Mouse (Mus musculus) embryonic facial prominence, embryonic 15.5 days (tissue): ENCODE results near the gene Gm48551. TPM values are rescaled to one million over a fixed set of nuclear protein-coding genes. Genes with fewer than 3 reads are reported as not detected.

ENCODE experiments used
- ATAC-seq: fragments of 200-750 bp; cut with Nextera tagmentation; 2 replicates; pipeline ENCODE4 v1.8.0; 2017; ENCODE audit warnings: low read depth, moderate TSS enrichment; ENCODE audit not compliant: insufficient number of reproducible peaks, low FRiP score, low TSS enrichment
- H3K27ac ChIP-seq: fragments of 300-500 bp; sonication (generic); replicated peaks from 2 replicates; pipeline ENCODE4 v1.5.1; 2015; ENCODE audit warnings: mild to moderate bottlenecking, inconsistent platforms
- H3K27me3 ChIP-seq: fragments of 300-500 bp; sonication (generic); 2 replicates; pipeline ENCODE4 v1.6.1; 2015; ENCODE audit warnings: inconsistent platforms
- H3K36me3 ChIP-seq: fragments of 300-500 bp; sonication (generic); 2 replicates; pipeline ENCODE4 v1.6.1; 2015; ENCODE audit warnings: mild to moderate bottlenecking, inconsistent platforms
- H3K4me1 ChIP-seq: fragments of 300-500 bp; sonication (generic); 2 replicates; pipeline ENCODE4 v1.6.1; 2015; ENCODE audit warnings: inconsistent platforms
- H3K4me2 ChIP-seq: fragments of 300-500 bp; sonication (generic); replicated peaks from 2 replicates; pipeline ENCODE4 v1.6.1; 2015; ENCODE audit warnings: mild to moderate bottlenecking, inconsistent platforms
- H3K4me3 ChIP-seq: fragments of 300-500 bp; sonication (generic); replicated peaks from 2 replicates; pipeline ENCODE4 v1.5.1; 2015; ENCODE audit warnings: mild to moderate bottlenecking, inconsistent platforms
- H3K9ac ChIP-seq: fragments of 300-500 bp; sonication (generic); 2 replicates; pipeline ENCODE4 v1.6.1; 2015; ENCODE audit warnings: inconsistent platforms
- H3K9me3 ChIP-seq: fragments of 300-500 bp; sonication (generic); replicated peaks from 2 replicates; pipeline ENCODE4 v1.6.1; 2016; ENCODE audit warnings: inconsistent platforms
- WGBS: fragments of 180-500 bp; shearing (Covaris S2); methylation state at CpG from one replicate; pipeline ENCODE4 v1.1.7; 2015; 5-methylcytosine and 5-hydroxymethylcytosine counted together
- polyA plus RNA-seq: library from polyadenylated mRNA; unstranded; fragments of >200 nt; fragmentation: Nextera tagmentation; extraction: Ambion mirVana; gene quantifications from 2 replicates; pipeline ENCODE4 v1.2.1, GENCODE M21; 2015

Gene Gm48551
- polyA plus RNA-seq, 1 experiment from 2014 or later = 3.1 TPM

DNA sequence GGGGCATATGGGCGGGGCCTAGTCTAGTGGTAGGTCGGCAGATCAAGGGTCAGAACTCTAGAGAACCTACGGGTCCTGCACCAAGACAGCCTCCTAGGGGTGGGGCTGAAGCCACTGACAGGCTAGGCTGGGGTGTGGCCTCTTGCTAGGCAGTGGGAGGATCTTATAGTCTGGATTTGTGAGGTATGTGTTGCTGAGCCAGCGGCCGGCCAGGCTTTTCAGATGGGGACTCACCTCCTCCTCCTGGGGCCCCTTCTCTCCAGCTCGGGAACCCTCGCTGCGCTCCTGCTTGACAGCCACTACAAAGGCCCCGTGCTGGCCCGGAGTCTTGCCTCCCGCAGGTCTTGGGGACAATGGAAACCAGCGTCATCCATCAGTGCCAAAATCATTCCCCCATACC is 35.1 kb upstream of the Gm48551 start:
- peak overlapping the region; percentile 64 for H3K4me3 ChIP-seq
- H3K27ac ChIP-seq = peak overlapping the region; percentile 67
- H3K4me2 ChIP-seq = peak overlapping the region; percentile 86
- peaks cover 43% of the 10 kb centered on the region for H3K4me1 ChIP-seq
- peaks cover 13% of the 10 kb centered on the region for H3K36me3 ChIP-seq
- H3K27me3 ChIP-seq = peaks cover 8% of the 10 kb centered on the region
- H3K9ac ChIP-seq = 0 out of 2 replicates have a peak overlapping the region, but pooled peaks have one; percentile 59
- 3% methylated on average over 12 of the region's 12 CpGs for WGBS
- no peaks in the 10 kb centered on the region for H3K9me3 ChIP-seq
- no peak for ATAC-seq

GRCm38 (mm10) chr10:81349961-81350350 is 34.3 kb upstream of the Gm48551 start:
- peak overlapping the region; percentile 59 for H3K9ac ChIP-seq
- H3K27ac ChIP-seq = peak overlapping the region; percentile 67
- H3K9me3 ChIP-seq = no peaks in the 10 kb centered on the region
- H3K4me3 ChIP-seq = peak overlapping the region; percentile 64
- H3K4me1 ChIP-seq = peaks cover 51% of the 10 kb centered on the region
- WGBS = 1% methylated on average over 29 of the region's 29 CpGs
- H3K27me3 ChIP-seq = peaks cover under 1% of the 10 kb centered on the region
- no peak for ATAC-seq
- peak overlapping the region; percentile 86 for H3K4me2 ChIP-seq
- peaks cover 13% of the 10 kb centered on the region for H3K36me3 ChIP-seq

DNA sequence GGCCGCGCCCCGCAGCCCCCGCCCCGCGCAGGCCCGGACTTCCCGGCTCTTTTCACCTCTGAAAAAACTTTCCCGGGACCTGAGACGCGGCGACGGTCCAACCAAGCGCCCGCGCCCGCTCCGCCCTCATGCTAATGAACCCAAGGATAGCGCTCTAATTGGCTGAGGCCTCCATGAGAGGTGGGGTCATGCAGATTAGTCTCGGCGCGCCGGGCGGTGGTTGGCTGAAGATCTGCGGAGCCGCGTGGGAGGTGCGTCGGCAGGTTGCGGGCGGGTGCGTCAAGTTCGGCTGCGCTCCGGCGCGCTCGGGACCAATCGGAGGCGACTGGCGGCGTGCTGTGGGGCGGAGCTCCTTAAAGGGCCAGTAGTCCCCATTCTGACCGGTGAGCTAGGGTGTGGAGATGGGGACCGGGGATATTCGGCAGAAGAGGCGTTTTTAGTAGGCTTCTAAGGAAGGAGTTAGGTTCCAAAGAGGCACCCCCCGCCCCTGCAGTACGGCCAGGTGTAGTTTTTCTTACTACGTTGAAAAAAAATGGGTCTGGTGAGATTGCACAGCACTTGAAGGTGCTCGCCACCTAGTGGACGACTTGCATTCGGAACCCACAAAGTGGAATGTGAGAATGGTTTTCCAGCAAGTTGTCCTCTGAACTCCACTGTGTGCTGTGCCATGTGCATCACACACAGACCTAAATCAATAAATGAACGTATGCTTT is 33.8 kb upstream of the Gm48551 start, which contains the start of gene Hmg20b:
TSS of gene Hmg20b (minus strand) at position 130 of the 713 bp plus-strand sequence.
- Histone ChIP-seq H3K36me3 (peaks cover 13% of the 10 kb centered on the region), H3K9ac (peak within 1 kb of the TSS; percentile 59), H3K4me3 (peak within 1 kb of the TSS; percentile 64), H3K4me2 (peak within 1 kb of the TSS; percentile 86), H3K27me3 (no peaks in the 10 kb centered on the region), H3K9me3 (no peaks in the 10 kb centered on the region), H3K27ac (peak within 1 kb of the TSS; percentile 78), H3K4me1 (peaks cover 53% of the 10 kb centered on the region)
- WGBS = under 1% methylated on average over 54 of the region's 54 CpGs
- peak; percentile 96 for ATAC-seq

GRCm38 (mm10) chr10:81351678-81352291 is 32.5 kb upstream of the Gm48551 start:
- Histone ChIP-seq H3K36me3 (peaks cover 8% of the 10 kb centered on the region), H3K27me3 (no peaks in the 10 kb centered on the region), H3K4me1 (peaks cover 52% of the 10 kb centered on the region), H3K27ac (no peak overlapping the region), H3K9ac (no peak overlapping the region), H3K4me2 (no peak overlapping the region), H3K4me3 (no peak overlapping the region), H3K9me3 (no peaks in the 10 kb centered on the region)
- 23% methylated on average over 9 of the region's 9 CpGs for WGBS
- no peak for ATAC-seq

DNA sequence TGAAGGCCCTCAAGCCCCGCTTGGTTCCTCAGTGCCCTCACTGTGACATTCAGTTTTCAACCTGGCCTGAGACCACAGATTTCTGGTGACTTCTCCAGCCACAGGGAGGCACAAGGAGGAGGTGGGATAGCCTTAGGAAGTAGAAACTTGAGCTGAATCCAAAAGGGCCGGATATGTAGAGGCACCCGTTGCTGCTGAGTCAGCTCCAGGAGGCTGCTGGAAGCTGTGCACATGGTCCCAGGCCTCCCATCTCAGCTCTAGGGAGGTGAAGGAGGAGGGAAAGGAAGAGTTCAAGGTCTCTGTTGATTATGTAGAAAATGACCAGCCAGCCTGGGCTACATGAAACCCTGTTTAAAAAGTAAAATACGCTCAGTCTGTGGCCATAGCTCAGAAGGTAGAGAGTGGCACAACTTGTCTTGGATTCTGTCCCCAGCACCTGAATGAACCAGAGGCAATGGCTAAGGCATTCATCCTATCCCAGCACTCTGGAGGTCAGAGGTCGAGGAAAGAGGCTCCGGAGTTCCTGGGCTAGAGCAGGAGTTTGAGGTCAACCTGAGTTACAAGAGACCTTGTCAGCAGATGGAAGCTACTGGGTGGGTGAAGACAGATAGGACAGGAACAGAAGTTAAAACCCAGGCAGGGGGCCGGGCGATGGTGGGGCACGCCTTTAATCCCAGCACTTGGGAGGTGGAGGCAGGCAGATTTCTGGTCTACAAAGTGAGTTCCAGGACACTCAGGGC is 29.4 kb upstream of the Gm48551 start:
- Histone ChIP-seq H3K27ac (no peak overlapping the region), H3K4me1 (peaks cover 46% of the 10 kb centered on the region), H3K9ac (no peak overlapping the region), H3K27me3 (no peaks in the 10 kb centered on the region), H3K9me3 (no peaks in the 10 kb centered on the region), H3K36me3 (no peaks in the 10 kb centered on the region), H3K4me3 (no peak overlapping the region), H3K4me2 (no peak overlapping the region)
- 48% methylated on average over 9 of the region's 9 CpGs for WGBS
- no peak for ATAC-seq

DNA sequence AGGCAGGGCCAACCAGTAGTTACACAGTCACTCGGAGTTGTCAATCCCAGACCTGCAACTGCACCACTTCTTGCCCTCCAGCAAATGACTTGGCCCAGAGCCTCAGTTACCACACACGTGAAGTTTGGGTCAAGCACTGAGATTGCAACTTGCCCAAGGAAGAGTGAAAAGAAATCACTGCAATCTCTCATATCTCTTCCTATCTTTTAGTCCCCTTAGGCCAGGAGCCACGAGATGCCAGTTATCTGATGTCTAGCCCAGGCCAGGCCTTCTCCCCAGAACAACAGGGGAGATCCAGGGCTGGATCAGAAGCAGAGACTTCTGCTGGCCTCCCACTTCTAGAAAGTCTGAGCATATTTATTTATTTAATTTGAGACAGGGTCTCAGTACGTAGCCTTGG is 28.7 kb upstream of the Gm48551 start:
- Histone ChIP-seq H3K36me3 (no peaks in the 10 kb centered on the region), H3K4me2 (no peak overlapping the region), H3K9me3 (no peaks in the 10 kb centered on the region), H3K4me1 (peaks cover 50% of the 10 kb centered on the region), H3K27me3 (no peaks in the 10 kb centered on the region), H3K4me3 (no peak overlapping the region), H3K9ac (no peak overlapping the region), H3K27ac (no peak overlapping the region)
- 69% methylated on average over 4 of the region's 4 CpGs for WGBS
- ATAC-seq = no peak

GRCm38 (mm10) chr10:81356352-81356990 is 27.8 kb upstream of the Gm48551 start:
- Histone ChIP-seq H3K36me3 (peaks cover 4% of the 10 kb centered on the region; the same call in 1 of the 2 replicates), H3K9ac (no peak overlapping the region), H3K4me3 (peak overlapping the region; percentile 85), H3K27me3 (no peaks in the 10 kb centered on the region), H3K27ac (no peak overlapping the region), H3K4me2 (peak overlapping the region; percentile 97; the same call in 1 of the 2 replicates), H3K9me3 (no peaks in the 10 kb centered on the region), H3K4me1 (peaks cover 52% of the 10 kb centered on the region)
- WGBS = 47% methylated on average over 12 of the region's 12 CpGs
- ATAC-seq = no peak

DNA sequence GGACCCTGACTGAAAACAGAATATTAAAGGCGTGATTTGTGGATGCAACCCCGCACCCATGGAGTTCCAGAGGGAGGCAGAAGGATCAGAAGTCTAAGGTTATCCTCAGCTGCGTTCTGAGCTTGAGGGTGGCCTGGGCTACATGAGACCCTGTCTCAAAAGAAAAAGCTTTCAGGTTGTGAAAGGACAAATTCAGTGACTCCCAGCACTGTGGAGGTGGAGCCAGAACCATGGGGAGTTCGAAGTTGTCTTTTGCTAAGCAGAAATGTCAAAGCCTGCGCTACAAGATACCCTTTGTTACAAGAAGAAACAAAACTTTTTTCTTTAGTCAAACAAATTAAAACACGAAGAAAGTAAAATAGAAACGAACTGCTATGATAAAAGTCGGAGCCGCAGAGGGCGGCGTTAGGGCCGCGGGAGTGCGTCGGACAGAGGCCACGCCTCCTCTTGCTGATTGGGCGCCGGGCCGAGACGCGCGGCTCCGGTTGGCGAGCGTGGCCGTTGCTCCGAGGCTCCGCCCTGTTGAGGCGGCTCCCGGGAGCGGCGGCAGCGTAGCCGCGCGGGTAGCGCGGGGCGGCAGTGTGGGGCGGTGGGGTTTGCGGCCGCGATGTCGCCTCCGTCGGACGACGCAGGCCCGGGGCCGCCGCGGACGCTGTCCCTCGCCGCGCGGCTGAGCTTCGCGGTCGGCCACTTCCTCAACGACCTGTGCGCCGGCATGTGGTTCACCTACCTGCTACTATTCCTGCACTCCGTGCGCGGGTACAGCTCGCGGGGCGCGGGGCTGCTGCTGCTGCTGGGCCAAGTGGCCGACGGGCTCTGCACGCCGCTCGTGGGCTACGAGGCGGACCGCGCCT is 27.0 kb upstream of the Gm48551 start, which contains the start of gene Mfsd12:
TSS of gene Mfsd12 (plus strand) at position 501 of the 854 bp plus-strand sequence.
- Histone ChIP-seq H3K27ac (no peak within 1 kb of the TSS), H3K9me3 (no peaks in the 10 kb centered on the region), H3K4me2 (peak within 1 kb of the TSS; percentile 97), H3K27me3 (no peaks in the 10 kb centered on the region), H3K9ac (peak within 1 kb of the TSS; percentile 81), H3K36me3 (peaks cover 4% of the 10 kb centered on the region; the same call in 1 of the 2 replicates), H3K4me1 (peaks cover 47% of the 10 kb centered on the region), H3K4me3 (peak within 1 kb of the TSS; percentile 85)
- ATAC-seq = peak; percentile 82
- 2% methylated on average over 75 of the region's 79 CpGs for WGBS

GRCm38 (mm10) chr10:81358209-81358608 is 26.1 kb upstream of the Gm48551 start:
- ATAC-seq = no peak
- peaks cover 4% of the 10 kb centered on the region; the same call in 1 of the 2 replicates for H3K36me3 ChIP-seq
- 16% methylated on average over 4 of the region's 4 CpGs for WGBS
- H3K4me2 ChIP-seq = peak overlapping the region; percentile 97
- H3K4me1 ChIP-seq = peaks cover 56% of the 10 kb centered on the region
- peak overlapping the region; percentile 85 for H3K4me3 ChIP-seq
- peaks cover 9% of the 10 kb centered on the region for H3K27me3 ChIP-seq
- peak overlapping the region; percentile 81 for H3K9ac ChIP-seq
- no peak overlapping the region for H3K27ac ChIP-seq
- H3K9me3 ChIP-seq = no peaks in the 10 kb centered on the region

DNA sequence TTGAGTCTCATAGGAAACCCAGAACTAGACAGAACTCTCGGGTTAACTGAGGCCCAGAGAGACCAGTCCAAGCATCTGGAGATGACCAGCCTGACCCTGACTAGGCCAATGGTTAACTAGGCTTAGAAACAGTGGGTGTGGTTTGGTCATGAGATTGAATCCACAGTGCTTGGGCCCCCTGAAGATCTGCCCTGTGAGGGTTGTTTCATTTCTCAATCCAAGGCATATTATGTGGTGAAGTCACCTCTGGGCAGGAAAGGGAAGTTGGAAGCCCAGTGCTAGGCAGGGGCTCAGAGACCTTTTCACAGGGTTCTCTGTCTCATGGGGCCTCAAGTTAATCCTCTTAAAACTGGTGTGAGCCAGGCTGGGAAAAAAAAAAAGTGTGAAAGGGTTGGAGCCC is 25.4 kb upstream of the Gm48551 start:
- H3K27ac ChIP-seq = no peak overlapping the region
- ATAC-seq = no peak
- H3K4me3 ChIP-seq = peak overlapping the region; percentile 85; the same call in 1 of the 2 replicates

More for the DNA sequence above, 25.4 kb upstream of the Gm48551 start:
- Histone ChIP-seq H3K4me2 (peak overlapping the region; percentile 97), H3K4me1 (peaks cover 62% of the 10 kb centered on the region), H3K36me3 (peaks cover 4% of the 10 kb centered on the region; the same call in 1 of the 2 replicates), H3K9ac (no peak overlapping the region), H3K9me3 (no peaks in the 10 kb centered on the region), H3K27me3 (peaks cover 15% of the 10 kb centered on the region)
- 70% methylated on average over 1 of the region's 1 CpGs for WGBS
